Mouse (Mus musculus): Measurements from ENCODE around the gene Rnh1. TPM values are rescaled to one million over a fixed set of nuclear protein-coding genes. Genes with fewer than 3 reads are reported as not detected.

The Rnh1 gene
- polyA plus RNA-seq, 1 experiment, result 49.5 TPM

DNA sequence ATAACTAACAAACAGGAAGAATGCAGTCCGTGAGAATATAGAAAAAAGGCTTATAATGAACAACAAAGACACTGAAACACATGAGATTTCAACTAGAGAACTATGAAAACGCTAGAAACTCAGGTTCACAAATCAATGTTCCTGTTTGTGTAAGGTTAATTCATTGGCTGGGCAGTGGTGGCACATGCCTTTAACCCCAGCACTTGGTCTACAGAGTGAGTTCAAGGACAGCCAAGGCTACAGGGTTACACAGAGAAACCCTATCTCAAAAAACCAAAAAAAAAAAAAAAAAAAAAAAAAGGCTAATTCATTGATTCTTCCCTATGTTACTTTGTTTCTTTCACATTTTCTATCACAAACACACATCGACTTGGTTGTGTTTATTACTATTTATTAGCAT lies 52.1 kb downstream of the Rnh1 start:
- Histone ChIP-seq H3K4me3 (ENCODE audit: insufficient read depth, low read depth, low read length) (no peak overlapping the region), H3K27ac (replicated peaks; ENCODE audit: low read depth, low read length) (no peak overlapping the region), H3K4me1 (ENCODE audit: control insufficient read depth, insufficient read depth, insufficient read length, low read length) (peaks cover 6% of the 10 kb centered on the region; the same call in 1 of the 2 replicates)

DNA sequence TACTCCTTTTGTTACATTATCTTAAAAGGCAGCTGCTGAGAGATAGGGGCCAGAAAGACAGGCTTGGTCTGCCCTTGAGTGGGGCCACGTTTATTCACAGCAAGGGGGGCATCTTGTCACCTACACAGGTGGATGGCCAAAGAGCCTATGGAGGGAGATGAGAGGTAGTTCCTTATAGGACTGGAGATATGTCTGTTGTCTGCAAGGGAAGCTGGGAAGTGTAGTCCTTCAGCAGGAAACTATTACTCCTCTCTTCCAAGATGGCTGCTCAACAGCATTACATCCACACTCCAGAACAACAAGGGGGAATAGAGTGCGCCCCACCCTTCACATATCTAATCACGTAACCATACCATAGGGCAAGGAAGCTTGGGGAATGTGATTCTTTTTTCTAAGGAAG lies 53.2 kb downstream of the Rnh1 start:
- Histone ChIP-seq H3K27ac (replicated peaks; ENCODE audit: low read depth, low read length) (no peak overlapping the region), H3K4me1 (ENCODE audit: control insufficient read depth, insufficient read depth, insufficient read length, low read length) (peaks cover 6% of the 10 kb centered on the region; the same call in 1 of the 2 replicates), H3K4me3 (ENCODE audit: insufficient read depth, low read depth, low read length) (no peak overlapping the region)

DNA sequence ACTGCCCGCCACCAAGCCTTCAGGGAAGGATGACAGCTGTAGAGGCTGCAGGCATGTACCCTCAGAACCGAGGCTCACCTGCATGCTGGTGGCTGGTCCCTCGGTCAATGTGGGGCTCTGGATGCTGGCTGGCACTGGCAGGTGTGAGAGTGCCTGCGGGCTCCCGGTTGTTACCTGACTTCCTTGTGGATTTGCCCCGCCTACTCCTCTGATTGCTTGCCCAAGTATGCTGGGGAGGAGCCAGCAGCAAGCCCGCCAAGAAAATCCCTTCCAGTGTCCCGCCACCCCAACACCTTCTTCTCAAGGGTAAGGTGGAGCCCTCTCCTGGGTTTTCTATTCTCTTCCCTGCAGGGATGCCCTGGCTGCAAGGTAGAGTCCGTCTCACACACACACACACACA lies 55.0 kb downstream of the Rnh1 start, which contains the start of gene Ano9:
Ano9 (minus strand) TSS at position 171 of the 400 bp plus-strand sequence.
- Histone ChIP-seq H3K4me1 (ENCODE audit: control insufficient read depth, insufficient read depth, insufficient read length, low read length) (peaks cover 6% of the 10 kb centered on the region; the same call in 1 of the 2 replicates), H3K4me3 (ENCODE audit: insufficient read depth, low read depth, low read length) (no peak within 1 kb of the TSS), H3K27ac (replicated peaks; ENCODE audit: low read depth, low read length) (no peak within 1 kb of the TSS)

DNA sequence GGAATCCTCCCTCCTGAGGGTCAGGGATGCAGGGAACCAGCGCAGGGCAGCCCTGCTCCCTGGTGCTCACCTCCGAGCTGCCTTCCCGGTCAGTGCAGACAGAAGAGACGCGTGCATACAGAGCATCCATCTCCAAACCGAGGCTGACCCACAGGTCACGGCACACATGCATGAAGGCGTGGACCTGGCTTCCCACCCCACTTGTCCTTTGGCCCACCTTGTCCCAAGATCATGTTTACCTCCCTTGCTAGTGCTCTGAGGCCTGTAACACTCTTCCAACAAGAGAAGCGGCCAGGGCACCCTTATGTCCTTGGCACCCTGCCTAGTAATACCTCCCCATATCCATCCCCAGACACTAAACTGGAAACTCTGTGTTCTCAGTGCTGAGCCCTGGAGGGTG lies 56.8 kb downstream of the Rnh1 start:
- H3K4me1 ChIP-seq (ENCODE audit: control insufficient read depth, insufficient read depth, insufficient read length, low read length), result 0 out of 2 replicates have a peak, but pooled peaks cover 1% of the 10 kb centered on the region
- no peak overlapping the region for H3K27ac ChIP-seq (replicated peaks; ENCODE audit: low read depth, low read length)
- no peak overlapping the region for H3K4me3 ChIP-seq (ENCODE audit: insufficient read depth, low read depth, low read length)

Other genes starting within 250 kb of the Rnh1 start
- 7.1 and 8.7 TPM in 2 replicates for gene Pgghg, start 231.5 kb downstream of the Rnh1 start, polyA plus RNA-seq (2012; ENCODE audit: insufficient read depth, insufficient read length, missing spikeins)
- not detected in 2 replicates for gene Ifitm5, start 222.6 kb downstream of the Rnh1 start, polyA plus RNA-seq (2012; ENCODE audit: insufficient read depth, insufficient read length, missing spikeins)
- not detected in 2 replicates for gene Gm45717, start 216.9 kb downstream of the Rnh1 start, polyA plus RNA-seq (2012; ENCODE audit: insufficient read depth, insufficient read length, missing spikeins)
- gene Ifitm2, start 216.9 kb downstream of the Rnh1 start, polyA plus RNA-seq (2012; ENCODE audit: insufficient read depth, insufficient read length, missing spikeins), result 194 and 274 TPM in 2 replicates
- gene Ifitm1, start 205.6 kb downstream of the Rnh1 start, polyA plus RNA-seq (2012; ENCODE audit: insufficient read depth, insufficient read length, missing spikeins), result not detected in 2 replicates
- gene Ifitm3, start 162.1 kb downstream of the Rnh1 start, polyA plus RNA-seq (2012; ENCODE audit: insufficient read depth, insufficient read length, missing spikeins), result 117 and 134 TPM in 2 replicates
- gene Ifitm6, start 154.9 kb downstream of the Rnh1 start, polyA plus RNA-seq (2012; ENCODE audit: insufficient read depth, insufficient read length, missing spikeins), result 2.1 TPM in 1 of 2 replicates, not detected in the other
- gene Gm17387, start 143.7 kb downstream of the Rnh1 start, polyA plus RNA-seq (2012; ENCODE audit: insufficient read depth, insufficient read length, missing spikeins), result not detected in 2 replicates
- gene B4galnt4, start 111.8 kb downstream of the Rnh1 start, polyA plus RNA-seq (2012; ENCODE audit: insufficient read depth, insufficient read length, missing spikeins), result not detected in 2 replicates
- gene Pkp3, start 94.6 kb downstream of the Rnh1 start, polyA plus RNA-seq (2012; ENCODE audit: insufficient read depth, insufficient read length, missing spikeins), result 1.6 TPM in 1 of 2 replicates, not detected in the other
- gene Sigirr, start 72.3 kb downstream of the Rnh1 start, polyA plus RNA-seq (2012; ENCODE audit: insufficient read depth, insufficient read length, missing spikeins), result 1.1 and 2.9 TPM in 2 replicates
- gene Ano9, start 55.1 kb downstream of the Rnh1 start, polyA plus RNA-seq (2012; ENCODE audit: insufficient read depth, insufficient read length, missing spikeins), result not detected in 2 replicates
- gene Ptdss2, start 50.5 kb downstream of the Rnh1 start, polyA plus RNA-seq (2012; ENCODE audit: insufficient read depth, insufficient read length, missing spikeins), result 27.0 and 49.5 TPM in 2 replicates
- 72.6 and 86.6 TPM in 2 replicates for gene Hras, start 21.1 kb upstream of the Rnh1 start, polyA plus RNA-seq (2012; ENCODE audit: insufficient read depth, insufficient read length, missing spikeins)
- 3.4 and 5.8 TPM in 2 replicates for gene Lrrc56, start 21.3 kb upstream of the Rnh1 start, polyA plus RNA-seq (2012; ENCODE audit: insufficient read depth, insufficient read length, missing spikeins)
- gene Lmntd2, start 41.2 kb upstream of the Rnh1 start, polyA plus RNA-seq (2012; ENCODE audit: insufficient read depth, insufficient read length, missing spikeins), result not detected in 2 replicates
- gene Rassf7, start 43.0 kb upstream of the Rnh1 start, polyA plus RNA-seq (2012; ENCODE audit: insufficient read depth, insufficient read length, missing spikeins), result 1.4 and 1.5 TPM in 2 replicates
- 17.0 and 22.5 TPM in 2 replicates for gene Phrf1, start 55.9 kb upstream of the Rnh1 start, polyA plus RNA-seq (2012; ENCODE audit: insufficient read depth, insufficient read length, missing spikeins)
- gene Irf7, start 93.6 kb upstream of the Rnh1 start, polyA plus RNA-seq (2012; ENCODE audit: insufficient read depth, insufficient read length, missing spikeins), result 3.3 and 5.5 TPM in 2 replicates
- not detected in 2 replicates for gene Cdhr5, start 103.9 kb upstream of the Rnh1 start, polyA plus RNA-seq (2012; ENCODE audit: insufficient read depth, insufficient read length, missing spikeins)
- not detected in 2 replicates for gene Sct, start 106.3 kb upstream of the Rnh1 start, polyA plus RNA-seq (2012; ENCODE audit: insufficient read depth, insufficient read length, missing spikeins)
- gene Drd4, start 119.1 kb upstream of the Rnh1 start, polyA plus RNA-seq (2012; ENCODE audit: insufficient read depth, insufficient read length, missing spikeins), result not detected in 2 replicates
- 5.9 and 15.8 TPM in 2 replicates for gene Deaf1, start 154.8 kb upstream of the Rnh1 start, polyA plus RNA-seq (2012; ENCODE audit: insufficient read depth, insufficient read length, missing spikeins)
- 35.2 and 44.8 TPM in 2 replicates for gene Tmem80, start 154.9 kb upstream of the Rnh1 start, polyA plus RNA-seq (2012; ENCODE audit: insufficient read depth, insufficient read length, missing spikeins)
- gene Eps8l2, start 166.0 kb upstream of the Rnh1 start, polyA plus RNA-seq (2012; ENCODE audit: insufficient read depth, insufficient read length, missing spikeins), result 1.5 and 2.9 TPM in 2 replicates
- gene Taldo1, start 219.3 kb upstream of the Rnh1 start, polyA plus RNA-seq (2012; ENCODE audit: insufficient read depth, insufficient read length, missing spikeins), result 1,487 and 1,572 TPM in 2 replicates
- gene Gatd1, start 241.3 kb upstream of the Rnh1 start, polyA plus RNA-seq (2012; ENCODE audit: insufficient read depth, insufficient read length, missing spikeins), result 19.9 and 23.3 TPM in 2 replicates

Measured in brown adipose tissue, adult 24 weeks (tissue).